Mouse (Mus musculus) CD4-positive, CD25-positive, alpha-beta regulatory T cell, adult 9 weeks (primary cell): ENCODE measurements around the gene Gm8005. TPM values are rescaled to one million over a fixed set of nuclear protein-coding genes. Genes with fewer than 3 reads are reported as not detected.

ENCODE experiments used
- polyA plus RNA-seq: library from polyadenylated mRNA; unstranded; fragments of 100-300 nt; shearing (Covaris generic); gene quantifications from one replicate; pipeline ENCODE4 v1.2.1, GENCODE M21; 2017

Gene Gm8005
- polyA plus RNA-seq: not detected

GRCm38 (mm10) chr14:42439573-42439972 is at the start of gene Gm8005:
TSS of gene Gm8005 (minus strand) at chr14:42439673.

GRCm38 (mm10) chr14:42463581-42463980 is 24.1 kb upstream of the Gm8005 start, which contains the start of gene Gm8011:
TSS of gene Gm8011 (plus strand) at chr14:42463881.

Other genes with a start within 250 kb of the Gm8005 start
- gene Gm3573, start 248.9 kb downstream of the Gm8005 start, polyA plus RNA-seq: not detected
- not detected for gene Gm17026, start 179.6 kb downstream of the Gm8005 start, polyA plus RNA-seq
- not detected for gene Gm9611, start 142.3 kb downstream of the Gm8005 start, polyA plus RNA-seq
- not detected for gene Gm7995, start 129.5 kb downstream of the Gm8005 start, polyA plus RNA-seq
- gene Gm8011, start 24.2 kb upstream of the Gm8005 start, polyA plus RNA-seq: not detected
- gene Gm8020, start 62.7 kb upstream of the Gm8005 start, polyA plus RNA-seq: not detected
- gene Gm8024, start 84.6 kb upstream of the Gm8005 start, polyA plus RNA-seq: not detected
- not detected for gene Gm17124, start 160.2 kb upstream of the Gm8005 start, polyA plus RNA-seq
- not detected for gene Gm3633, start 202.2 kb upstream of the Gm8005 start, polyA plus RNA-seq
- not detected for gene Gm10378, start 216.3 kb upstream of the Gm8005 start, polyA plus RNA-seq